Mouse (Mus musculus) cerebellum, postnatal 25 days (tissue): Measurements from ENCODE around the gene Cck.
A peak's percentile ranks its signal among the peaks of the same experiment; 100 is the strongest.

Experiments
- DNase-seq, 2 experiments: peaks; one replicate each; pipeline ENCODE4 v3.0.0; 2021; ENCODE audit warnings: mixed read lengths in 2 of 2

The Cck gene

GRCm38 (mm10) chr9:121495529-121495928 lies at the start of gene Cck:
Gene Cck (minus strand): TSS chr9:121495694.
- no peak for DNase-seq

GRCm38 (mm10) chr9:121541530-121541929 lies 46.0 kb upstream of the Cck start:
- DNase-seq: no peak

- no peak for DNase-seq
Observed at GRCm38 (mm10) chr9:121532626-121533025, 37.1 kb upstream of the Cck start.

GRCm38 (mm10) chr9:121528605-121529357 lies 33.3 kb upstream of the Cck start:
- no peak for DNase-seq

GRCm38 (mm10) chr9:121526171-121526570 lies 30.7 kb upstream of the Cck start:
- DNase-seq: no peak

GRCm38 (mm10) chr9:121520047-121520446 lies 24.6 kb upstream of the Cck start:
- DNase-seq: peak in 1 of 2 experiments; percentile 12

- no peak for DNase-seq
Observed at GRCm38 (mm10) chr9:121514462-121514861, 19.0 kb upstream of the Cck start.

GRCm38 (mm10) chr9:121511911-121512310 lies 16.4 kb upstream of the Cck start:
- no peak for DNase-seq

- DNase-seq: no peak
Observed at GRCm38 (mm10) chr9:121506478-121507180, 11.1 kb upstream of the Cck start.

- peak; percentile 28 to 33 for DNase-seq
Observed at GRCm38 (mm10) chr9:121505346-121505745, 9.9 kb upstream of the Cck start.

- DNase-seq: no peak
Observed at GRCm38 (mm10) chr9:121496102-121496501, 608 bp upstream of the Cck start.

GRCm38 (mm10) chr9:121494006-121494767 lies 1.3 kb downstream of the Cck start:
- DNase-seq: no peak

GRCm38 (mm10) chr9:121491592-121492240 lies 3.8 kb downstream of the Cck start:
- DNase-seq: no peak

GRCm38 (mm10) chr9:121487216-121487615 lies 8.3 kb downstream of the Cck start:
- DNase-seq: no peak

GRCm38 (mm10) chr9:121479453-121479852 lies 16.0 kb downstream of the Cck start:
- DNase-seq: peak; percentile 65 to 81

- peak; percentile 81 to 90 for DNase-seq
Observed at GRCm38 (mm10) chr9:121477305-121477911, 18.1 kb downstream of the Cck start.

- peak; percentile 41 to 56 for DNase-seq
Observed at GRCm38 (mm10) chr9:121475488-121476452, 19.7 kb downstream of the Cck start.

- no peak for DNase-seq
Observed at GRCm38 (mm10) chr9:121474771-121475170, 20.7 kb downstream of the Cck start.

GRCm38 (mm10) chr9:121469711-121470110 lies 25.8 kb downstream of the Cck start:
- no peak for DNase-seq

GRCm38 (mm10) chr9:121467460-121467859 lies 28.0 kb downstream of the Cck start:
- no peak for DNase-seq

- no peak for DNase-seq
Observed at GRCm38 (mm10) chr9:121460527-121460926, 35.0 kb downstream of the Cck start.
